Mouse (Mus musculus) megakaryocyte progenitor cell, adult 5-6 weeks (primary cell): ENCODE data around the gene Hsf3. TPM values are rescaled to one million over a fixed set of nuclear protein-coding genes. Genes with fewer than 3 reads are reported as not detected.
"Not testable (repeated sequence)": the region's sequence is repeated elsewhere in the genome, so short reads cannot be mapped to it uniquely, and the experiment has no call there.

Experiments used
- ATAC-seq: replicated peaks from 2 replicates; pipeline ENCODE4 v1.8.0; 2016; ENCODE audit warnings: mild to moderate bottlenecking, moderate TSS enrichment, inconsistent platforms; ENCODE audit not compliant: poor library complexity
- total RNA-seq, 2 experiments: library from RNA; stranded (forward) in 1 of 2; stranded (reverse) in 1 of 2; fragments of 157-497, 149-512 nt in 1 of 2; fragments of 200-1000 nt in 1 of 2; gene quantifications; 2 replicates each; pipeline versions ENCODE4 v1.2.3 to v1.2.4; 2015 to 2017

Hsf3 gene
- total RNA-seq (2015) (not detected in 2 replicates), total RNA-seq (2017) (not detected in 2 replicates)

GRCm38 (mm10) chrX:96456201-96456963 lies at the start of gene Hsf3:
Gene Hsf3 (minus strand): TSS chrX:96456294.
- ATAC-seq: no peak

- no peak for ATAC-seq
Measured at GRCm38 (mm10) chrX:96501580-96501979, 45.5 kb upstream of the Hsf3 start.

DNA sequence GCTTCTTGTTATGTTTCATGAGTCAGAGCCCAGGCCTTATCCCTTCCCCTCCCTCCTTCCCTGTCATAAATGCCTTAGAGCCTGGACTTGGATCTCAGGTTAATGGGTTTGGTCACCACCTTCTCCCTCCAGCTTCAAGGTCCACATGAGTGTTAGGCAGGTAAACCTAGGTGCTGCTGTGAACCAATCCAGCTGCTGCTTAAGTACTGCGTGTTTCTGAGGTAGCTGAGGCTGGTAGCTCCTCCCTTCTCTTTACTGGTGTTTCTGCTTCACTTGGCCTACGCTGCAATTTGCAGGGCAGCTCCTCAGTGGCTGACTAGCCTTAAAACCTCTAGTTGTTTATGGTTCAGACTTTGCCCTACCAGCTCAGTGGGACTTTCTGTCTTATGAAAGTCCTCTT lies 945 bp downstream of the Hsf3 start, which contains the start of gene Heph:
Gene Heph (plus strand): TSS at position 211 of the 400 bp plus-strand sequence.
- no peak for ATAC-seq

- peak; percentile 44 for ATAC-seq
Measured at GRCm38 (mm10) chrX:96419383-96419782, 36.7 kb downstream of the Hsf3 start.

- ATAC-seq: peak; percentile 75
Measured at GRCm38 (mm10) chrX:96417733-96418132, 38.4 kb downstream of the Hsf3 start.

- ATAC-seq: no peak
Measured at GRCm38 (mm10) chrX:96416970-96417369, 39.1 kb downstream of the Hsf3 start.

DNA sequence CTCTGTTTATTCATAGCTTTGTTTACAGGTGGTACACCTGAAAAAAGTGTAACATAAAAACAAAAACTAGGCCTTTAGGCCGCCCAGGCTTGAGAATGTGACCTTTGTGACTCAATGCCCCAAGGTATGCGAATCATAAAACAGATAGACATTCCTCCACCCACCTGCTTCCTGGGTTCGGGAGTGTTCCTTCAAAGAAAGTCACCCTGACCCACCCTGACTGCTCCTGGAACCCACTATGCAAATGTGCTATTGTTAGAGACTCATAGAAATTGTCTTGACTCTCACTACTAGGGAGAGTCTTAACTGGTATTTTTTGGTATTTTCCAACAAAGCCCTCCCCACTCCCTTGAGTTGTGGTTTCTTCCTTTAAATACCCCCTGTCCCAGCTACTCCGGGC lies 40.7 kb downstream of the Hsf3 start:
- ATAC-seq: not testable (repeated sequence)

DNA sequence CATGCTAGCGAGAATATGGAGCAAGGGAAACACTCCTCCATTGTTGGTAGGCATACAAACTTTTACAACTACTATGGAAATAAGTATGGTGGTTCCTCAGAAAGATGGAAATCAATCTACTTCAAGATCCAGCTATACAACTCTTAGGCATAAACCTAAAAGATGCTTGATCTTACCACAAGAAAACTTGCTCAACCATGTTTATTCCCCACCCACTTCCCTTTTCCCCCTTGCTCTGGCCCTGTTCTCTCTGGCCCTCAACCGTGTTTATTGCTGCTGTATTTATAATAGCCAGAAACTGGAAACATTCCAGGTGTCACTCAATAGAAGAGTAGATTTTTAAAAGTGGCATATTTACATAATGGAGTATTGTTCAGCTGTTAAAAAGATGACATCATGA lies 117.0 kb downstream of the Hsf3 start:
- peak; percentile 54 for ATAC-seq

- peak; percentile 85 for ATAC-seq
Measured at GRCm38 (mm10) chrX:96329764-96330163, 126.3 kb downstream of the Hsf3 start.

GRCm38 (mm10) chrX:96293338-96293737 lies 162.8 kb downstream of the Hsf3 start, which contains the start of gene Vsig4:
Gene Vsig4 (minus strand): TSS chrX:96293438.
- ATAC-seq: no peak

DNA sequence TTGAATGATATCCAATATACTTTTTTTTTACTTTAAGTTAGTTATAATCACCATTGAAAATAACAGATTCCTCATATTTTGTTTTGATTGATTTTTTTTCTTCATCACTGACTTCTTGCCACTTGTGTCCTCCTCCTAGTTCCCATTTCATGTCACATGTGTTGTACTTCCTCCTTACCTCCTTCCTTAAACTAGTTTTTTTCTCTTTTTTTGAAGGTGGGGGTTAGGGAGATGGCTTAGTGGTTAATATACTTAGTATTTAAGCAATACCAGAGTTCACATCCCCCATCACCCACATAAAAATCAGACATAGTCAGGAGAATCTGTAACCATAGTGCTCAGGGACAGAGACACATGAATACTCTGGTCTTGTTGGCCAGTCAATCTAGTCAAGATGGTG lies 199.6 kb downstream of the Hsf3 start:
- ATAC-seq: peak; percentile 39

Other genes starting within 250 kb of the Hsf3 start
- gene Vsig4, start 162.9 kb downstream of the Hsf3 start, total RNA-seq (2015): 0.17 TPM in 1 of 2 replicates, not detected in the other
- gene Vsig4, start 162.9 kb downstream of the Hsf3 start, total RNA-seq (2017): not detected in 2 replicates
- 0.35 TPM in 1 of 2 replicates, not detected in the other for gene Heph, start 935 bp downstream of the Hsf3 start, total RNA-seq (2015)
- 0.12 TPM in 1 of 2 replicates, not detected in the other for gene Heph, start 935 bp downstream of the Hsf3 start, total RNA-seq (2017)